8 mouse cellular contexts compared by ENCODE assay signal in genomic region chr7:4556256-4557166, GRCm38 (mm10). TPM values are rescaled to one million over a fixed set of nuclear protein-coding genes. Genes with fewer than 3 reads are reported as not detected.
DNase-seq lines count a peak whose midpoint lies in the region; ATAC-seq and TF ChIP-seq lines count a peak whose summit lies in the region.

No protein-coding gene starts in this region.

- peak; percentile 90 for DNase-seq in 416B (ENCODE audit: low read depth)
- DNase-seq in adrenal gland, postnatal 36 days, result peak; percentile 73 to 77
- DNase-seq in heart, adult 8-10 months (ENCODE audit: low spot score), result peak; percentile 61
- DNase-seq in kidney, adult 9 months, result peak; percentile 74
- peak; percentile 96 for DNase-seq in midbrain, postnatal 0 days (ENCODE audit: low spot score)
- peak; percentile 42 to 64 for DNase-seq in spleen, postnatal 14 days (ENCODE audit: low spot score in 2 of 2)

- H3K36me3 ChIP-seq in embryonic facial prominence, embryonic 13.5 days, result no peaks in the 10 kb centered on the region
- no peaks in the 10 kb centered on the region for H3K36me3 ChIP-seq in limb, embryonic 13.5 days
- no peaks in the 10 kb centered on the region for H3K36me3 ChIP-seq in midbrain, postnatal 0 days (ENCODE audit: insufficient read depth, low read length)

- no peak overlapping the region for H3K27ac ChIP-seq in embryonic facial prominence, embryonic 13.5 days
- no peak overlapping the region for H3K27ac ChIP-seq in limb, embryonic 13.5 days
- H3K27ac ChIP-seq in midbrain, postnatal 0 days (ENCODE audit: low read depth, low read length), result no peak overlapping the region

- peaks cover 5% of the 10 kb centered on the region for H3K27me3 ChIP-seq in embryonic facial prominence, embryonic 13.5 days
- H3K27me3 ChIP-seq in limb, embryonic 13.5 days, result no peaks in the 10 kb centered on the region
- H3K27me3 ChIP-seq in midbrain, postnatal 0 days (ENCODE audit: insufficient read depth, low read length), result no peaks in the 10 kb centered on the region

- ATAC-seq in embryonic facial prominence, embryonic 13.5 days (ENCODE audit: insufficient number of reproducible peaks, insufficient read depth, low FRiP score, low TSS enrichment, low read depth), result peak; percentile 84
- ATAC-seq in limb, embryonic 13.5 days (ENCODE audit: low FRiP score, low read depth), result peak; percentile 89
- ATAC-seq in midbrain, postnatal 0 days (ENCODE audit: low FRiP score), result peak; percentile 95

- TF ChIP-seq CTCF in midbrain, postnatal 0 days (IDR thresholded peaks at IDR 0.05), result peak; percentile 99

- no peaks in the 10 kb centered on the region; the same call in 1 of the 2 replicates for H3K9me3 ChIP-seq in embryonic facial prominence, embryonic 13.5 days
- no peaks in the 10 kb centered on the region for H3K9me3 ChIP-seq in limb, embryonic 13.5 days
- H3K9me3 ChIP-seq in midbrain, postnatal 0 days (ENCODE audit: low read length), result no peaks in the 10 kb centered on the region

- H3K4me3 ChIP-seq in embryonic facial prominence, embryonic 13.5 days, result no peak overlapping the region
- no peak overlapping the region for H3K4me3 ChIP-seq in limb, embryonic 13.5 days
- peak overlapping the region; percentile 8; the same call in 1 of the 2 replicates for H3K4me3 ChIP-seq in midbrain, postnatal 0 days (ENCODE audit: low read depth, low read length)

- H3K9ac ChIP-seq in embryonic facial prominence, embryonic 13.5 days, result no peak overlapping the region
- no peak overlapping the region for H3K9ac ChIP-seq in limb, embryonic 13.5 days
- H3K9ac ChIP-seq in midbrain, postnatal 0 days (replicated peaks; ENCODE audit: low read length, poor library complexity, severe bottlenecking), result no peak overlapping the region

- WGBS in embryonic facial prominence, embryonic 13.5 days, result 22% methylated on average over 15 of the region's 15 CpGs
- WGBS in limb, embryonic 13.5 days, result 23% methylated on average over 15 of the region's 15 CpGs
- WGBS in midbrain, postnatal 0 days, result 15% methylated on average over 15 of the region's 15 CpGs

- no peaks in the 10 kb centered on the region for H3K4me1 ChIP-seq in embryonic facial prominence, embryonic 13.5 days
- H3K4me1 ChIP-seq in limb, embryonic 13.5 days, result no peaks in the 10 kb centered on the region
- H3K4me1 ChIP-seq in midbrain, postnatal 0 days (ENCODE audit: insufficient read depth, low read length), result no peaks in the 10 kb centered on the region

- H3K4me2 ChIP-seq in embryonic facial prominence, embryonic 13.5 days, result no peak overlapping the region
- no peak overlapping the region; the same call in 1 of the 2 replicates for H3K4me2 ChIP-seq in limb, embryonic 13.5 days (replicated peaks)
- peak overlapping the region; percentile 13; the same call in 1 of the 2 replicates for H3K4me2 ChIP-seq in midbrain, postnatal 0 days (ENCODE audit: low read depth, low read length, poor library complexity, severe bottlenecking)

RNA-seq across cellular contexts. Expression of gene Syt5, which starts 9.2 kb away (rescaled TPM):
- total RNA-seq in adrenal gland, postnatal 36 days (2021), result 1 to 10 TPM; 6.4 to 9.5 TPM
- polyA plus RNA-seq in embryonic facial prominence, embryonic 13.5 days (2015; fragmentation: Nextera tagmentation; extraction: Ambion mirVana), result 8.3 and 9.1 TPM in 2 replicates
- 1 to 10 TPM in 1 of 4 experiments, under 1 TPM in 3; 0.50 to 1.0 (median 0.83) TPM for total RNA-seq in heart, adult 8-10 months (2022)
- 5.5 and 6.0 TPM in 2 replicates for polyA plus RNA-seq in limb, embryonic 13.5 days (2015; fragmentation: Nextera tagmentation; extraction: Ambion mirVana)
- total RNA-seq in midbrain, postnatal 0 days (2014; rRNA removed), result 84.7 and 147 TPM in 2 replicates
- polyA plus RNA-seq in midbrain, postnatal 0 days (2015; fragmentation: Nextera tagmentation; extraction: Ambion mirVana), result 184 and 194 TPM in 2 replicates

RNA-seq across cellular contexts. Expression of gene Dnaaf3, which starts 24.3 kb away (rescaled TPM):
- total RNA-seq in adrenal gland, postnatal 36 days (2021), result 1 to 10 TPM in 1 of 2 experiments, under 1 TPM in 1; 0.70 to 1.2 TPM
- polyA plus RNA-seq in embryonic facial prominence, embryonic 13.5 days (2015; fragmentation: Nextera tagmentation; extraction: Ambion mirVana), result 1.4 and 2.4 TPM in 2 replicates
- total RNA-seq in heart, adult 8-10 months (2022), result 1 to 10 TPM; 2.3 to 3.0 (median 2.6) TPM
- polyA plus RNA-seq in limb, embryonic 13.5 days (2015; fragmentation: Nextera tagmentation; extraction: Ambion mirVana), result 3.0 and 3.3 TPM in 2 replicates
- 0.80 and 2.4 TPM in 2 replicates for total RNA-seq in midbrain, postnatal 0 days (2014; rRNA removed)
- 1.3 and 1.7 TPM in 2 replicates for polyA plus RNA-seq in midbrain, postnatal 0 days (2015; fragmentation: Nextera tagmentation; extraction: Ambion mirVana)

RNA-seq across cellular contexts. Expression of gene Tnni3, which starts 32.5 kb away (rescaled TPM):
- total RNA-seq in adrenal gland, postnatal 36 days (2021), result under 1 TPM; 0.56 to 0.76 TPM
- polyA plus RNA-seq in embryonic facial prominence, embryonic 13.5 days (2015; fragmentation: Nextera tagmentation; extraction: Ambion mirVana), result 4.7 and 11.8 TPM in 2 replicates
- total RNA-seq in heart, adult 8-10 months (2022), result over 10,000 TPM in 3 of 4 experiments, 1,000 to 10,000 TPM in 1; 9,443 to 11,840 (median 11,050) TPM
- 4.9 and 5.5 TPM in 2 replicates for polyA plus RNA-seq in limb, embryonic 13.5 days (2015; fragmentation: Nextera tagmentation; extraction: Ambion mirVana)
- 4.1 TPM in 1 of 2 replicates, not detected in the other for total RNA-seq in midbrain, postnatal 0 days (2014; rRNA removed)
- 1.4 and 1.7 TPM in 2 replicates for polyA plus RNA-seq in midbrain, postnatal 0 days (2015; fragmentation: Nextera tagmentation; extraction: Ambion mirVana)

RNA-seq across cellular contexts. Expression of gene Tnnt1, which starts 40.3 kb away (rescaled TPM):
- 1 to 10 TPM; 1.0 to 1.8 TPM for total RNA-seq in adrenal gland, postnatal 36 days (2021)
- 57.6 and 63.3 TPM in 2 replicates for polyA plus RNA-seq in embryonic facial prominence, embryonic 13.5 days (2015; fragmentation: Nextera tagmentation; extraction: Ambion mirVana)
- 10 to 100 TPM; 12.4 to 22.1 (median 19.0) TPM for total RNA-seq in heart, adult 8-10 months (2022)
- polyA plus RNA-seq in limb, embryonic 13.5 days (2015; fragmentation: Nextera tagmentation; extraction: Ambion mirVana), result 298 and 309 TPM in 2 replicates
- 2.9 and 4.2 TPM in 2 replicates for total RNA-seq in midbrain, postnatal 0 days (2014; rRNA removed)
- 3.3 and 4.1 TPM in 2 replicates for polyA plus RNA-seq in midbrain, postnatal 0 days (2015; fragmentation: Nextera tagmentation; extraction: Ambion mirVana)

RNA-seq across cellular contexts. Expression of gene Ptprh, which starts 47.3 kb away (rescaled TPM):
- total RNA-seq in adrenal gland, postnatal 36 days (2021), result not detected
- polyA plus RNA-seq in embryonic facial prominence, embryonic 13.5 days (2015; fragmentation: Nextera tagmentation; extraction: Ambion mirVana), result 0.14 TPM in 1 of 2 replicates, not detected in the other
- total RNA-seq in heart, adult 8-10 months (2022), result not detected
- not detected in 2 replicates for polyA plus RNA-seq in limb, embryonic 13.5 days (2015; fragmentation: Nextera tagmentation; extraction: Ambion mirVana)
- total RNA-seq in midbrain, postnatal 0 days (2014; rRNA removed), result 2.4 and 3.6 TPM in 2 replicates
- polyA plus RNA-seq in midbrain, postnatal 0 days (2015; fragmentation: Nextera tagmentation; extraction: Ambion mirVana), result 1.1 and 1.3 TPM in 2 replicates

Comparison
In these comparisons a context has a peak if more than half of its experiments do, and no peak if none do; other contexts are left out.
1. RNA of gene Tnni3, which starts 32.5 kb away (total RNA-seq): 9,443 to 11,840 TPM in heart, adult 8-10 months; 4.1 TPM in midbrain, postnatal 0 days and 0.56 to 0.76 TPM in adrenal gland, postnatal 36 days; every median in the first group is over 1,000 times any median in the second.
2. Peak in every context shown above with its lines, with median percentiles within 50 percentile points of each other: DNase-seq and ATAC-seq.